In genomic region chr7:43919559-43920451, GRCm38 (mm10) we compare ENCODE assay signal across 8 mouse cellular contexts. TPM values are rescaled to one million over a fixed set of nuclear protein-coding genes. Genes with fewer than 3 reads are reported as not detected.
A peak's percentile ranks its signal among the peaks of the same experiment; 100 is the strongest.
DNase-seq lines count a peak whose midpoint lies in the region; ATAC-seq and TF ChIP-seq lines count a peak whose summit lies in the region.

No protein-coding gene starts in this region.

- no peaks in the 10 kb centered on the region for H3K9me3 ChIP-seq in intestine, embryonic 15.5 days

- H3K27me3 ChIP-seq in intestine, embryonic 15.5 days (replicated peaks): no peaks in the 10 kb centered on the region

- peak; percentile 83 for TF ChIP-seq CTCF in gastrocnemius, adult 2 months (IDR thresholded peaks at IDR 0.05)

- peak; percentile 73 for DNase-seq in CD4-positive, CD25-positive, alpha-beta regulatory T cell, adult 2 months (ENCODE audit: low read depth, low spot score)
- DNase-seq in cerebellum, postnatal 14 days: peak; percentile 75 to 79
- DNase-seq in gastrocnemius, adult 2 months: peak; percentile 67
- DNase-seq in left cerebral cortex, postnatal 25 days (ENCODE audit: low spot score in 2 of 2): peak; percentile 75 to 78
- peak; percentile 22 to 54 for DNase-seq in right cerebral cortex, postnatal 36 days (ENCODE audit: low spot score in 2 of 2)

- ATAC-seq in CD4-positive, CD25-positive, alpha-beta regulatory T cell, adult 4 months: no peak
- peak; percentile 87 for ATAC-seq in intestine, embryonic 15.5 days
- peak; percentile 94 for ATAC-seq in megakaryocyte-erythroid progenitor cell, adult 5-6 weeks (replicated peaks; ENCODE audit: low FRiP score, low TSS enrichment, poor library complexity, severe bottlenecking)

- WGBS in intestine, embryonic 15.5 days: 25% methylated on average over 14 of the region's 14 CpGs

- intact Hi-C loops in gastrocnemius, adult 2 months (cut with DNase I): no loop called here
- intact Hi-C loops in left cerebral cortex, postnatal 25 days (cut with DNase I): no loop called here

- H3K4me1 ChIP-seq in intestine, embryonic 15.5 days (replicated peaks): no peaks in the 10 kb centered on the region

- H3K4me3 ChIP-seq in gastrocnemius, adult 2 months: no peak overlapping the region
- no peak overlapping the region for H3K4me3 ChIP-seq in intestine, embryonic 15.5 days (replicated peaks)

- no peak overlapping the region for H3K4me2 ChIP-seq in intestine, embryonic 15.5 days (replicated peaks)

- H3K9ac ChIP-seq in intestine, embryonic 15.5 days: no peak overlapping the region

- H3K27ac ChIP-seq in gastrocnemius, adult 2 months: no peak overlapping the region
- no peak overlapping the region for H3K27ac ChIP-seq in intestine, embryonic 15.5 days

- H3K36me3 ChIP-seq in intestine, embryonic 15.5 days: no peaks in the 10 kb centered on the region

RNA-seq across cellular contexts. Expression of gene Klk15, which starts 13.7 kb away (rescaled TPM):
- polyA plus RNA-seq in CD4-positive, CD25-positive, alpha-beta regulatory T cell, adult 4 months (2017; shearing (Covaris generic)): not detected
- total RNA-seq in gastrocnemius, adult 2 months (2021): not detected
- polyA plus RNA-seq in intestine, embryonic 15.5 days (2015; fragmentation: Nextera tagmentation; extraction: Ambion mirVana): not detected in 2 replicates
- not detected for total RNA-seq in left cerebral cortex, postnatal 25 days (2021)
- total RNA-seq in megakaryocyte-erythroid progenitor cell, adult 5-6 weeks (2014; fragmentation: Nextera tagmentation): not detected in 2 replicates
- not detected in 2 replicates for total RNA-seq in megakaryocyte-erythroid progenitor cell, adult 5-6 weeks (2017)

RNA-seq across cellular contexts. Expression of gene Klk1b8, which starts 30.7 kb away (rescaled TPM):
- polyA plus RNA-seq in CD4-positive, CD25-positive, alpha-beta regulatory T cell, adult 4 months (2017; shearing (Covaris generic)): not detected
- total RNA-seq in gastrocnemius, adult 2 months (2021): not detected
- polyA plus RNA-seq in intestine, embryonic 15.5 days (2015; fragmentation: Nextera tagmentation; extraction: Ambion mirVana): 0.16 and 0.59 TPM in 2 replicates
- not detected for total RNA-seq in left cerebral cortex, postnatal 25 days (2021)
- total RNA-seq in megakaryocyte-erythroid progenitor cell, adult 5-6 weeks (2014; fragmentation: Nextera tagmentation): not detected in 2 replicates
- not detected in 2 replicates for total RNA-seq in megakaryocyte-erythroid progenitor cell, adult 5-6 weeks (2017)

RNA-seq across cellular contexts. Expression of gene Klk4, which starts 38.8 kb away (rescaled TPM):
- polyA plus RNA-seq in CD4-positive, CD25-positive, alpha-beta regulatory T cell, adult 4 months (2017; shearing (Covaris generic)): not detected
- not detected for total RNA-seq in gastrocnemius, adult 2 months (2021)
- polyA plus RNA-seq in intestine, embryonic 15.5 days (2015; fragmentation: Nextera tagmentation; extraction: Ambion mirVana): not detected in 2 replicates
- total RNA-seq in left cerebral cortex, postnatal 25 days (2021): not detected
- not detected in 2 replicates for total RNA-seq in megakaryocyte-erythroid progenitor cell, adult 5-6 weeks (2014; fragmentation: Nextera tagmentation)
- total RNA-seq in megakaryocyte-erythroid progenitor cell, adult 5-6 weeks (2017): not detected in 2 replicates

RNA-seq across cellular contexts. Expression of gene Klk1b1, which starts 46.7 kb away (rescaled TPM):
- polyA plus RNA-seq in CD4-positive, CD25-positive, alpha-beta regulatory T cell, adult 4 months (2017; shearing (Covaris generic)): not detected
- total RNA-seq in gastrocnemius, adult 2 months (2021): not detected
- polyA plus RNA-seq in intestine, embryonic 15.5 days (2015; fragmentation: Nextera tagmentation; extraction: Ambion mirVana): not detected in 2 replicates
- total RNA-seq in left cerebral cortex, postnatal 25 days (2021): not detected
- not detected in 2 replicates for total RNA-seq in megakaryocyte-erythroid progenitor cell, adult 5-6 weeks (2014; fragmentation: Nextera tagmentation)
- total RNA-seq in megakaryocyte-erythroid progenitor cell, adult 5-6 weeks (2017): not detected in 2 replicates

RNA-seq across cellular contexts. Expression of gene Klk1b9, which starts 56.1 kb away (rescaled TPM):
- not detected for polyA plus RNA-seq in CD4-positive, CD25-positive, alpha-beta regulatory T cell, adult 4 months (2017; shearing (Covaris generic))
- not detected for total RNA-seq in gastrocnemius, adult 2 months (2021)
- polyA plus RNA-seq in intestine, embryonic 15.5 days (2015; fragmentation: Nextera tagmentation; extraction: Ambion mirVana): not detected in 2 replicates
- total RNA-seq in left cerebral cortex, postnatal 25 days (2021): not detected
- not detected in 2 replicates for total RNA-seq in megakaryocyte-erythroid progenitor cell, adult 5-6 weeks (2014; fragmentation: Nextera tagmentation)
- not detected in 2 replicates for total RNA-seq in megakaryocyte-erythroid progenitor cell, adult 5-6 weeks (2017)
